ENCODE assay signal across 23 mouse cellular contexts in the genomic region with DNA sequence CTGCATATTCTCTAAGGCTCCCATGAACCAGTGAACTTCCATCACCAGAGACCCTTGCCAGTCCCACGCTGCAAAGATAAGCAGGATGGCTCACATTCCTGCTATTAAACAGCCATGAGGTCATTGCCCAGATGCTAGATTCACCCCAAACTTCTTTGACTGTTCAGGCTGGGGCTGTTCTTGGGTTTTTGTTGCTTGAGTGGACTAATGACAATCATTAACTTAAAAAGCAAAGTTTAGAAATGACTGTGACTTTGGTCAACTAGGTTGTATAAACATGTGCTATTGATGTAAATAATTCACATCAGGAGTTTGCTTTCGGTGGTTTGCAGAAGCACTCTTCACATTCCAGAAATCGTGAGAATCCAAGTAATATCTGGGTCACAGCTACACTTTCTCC. TPM values are rescaled to one million over a fixed set of nuclear protein-coding genes. Genes with fewer than 3 reads are reported as not detected.
DNase-seq lines count a peak whose midpoint lies in the region; ATAC-seq and TF ChIP-seq lines count a peak whose summit lies in the region.
"Had no signal": no experiment of that assay in that cellular context is flagged by ENCODE, and none has a peak within 500 bp of the region (broad histone marks: within the 10 kb centered on the region; RNA-seq: fewer than 3 reads in every experiment).

No protein-coding gene starts in this region.

- H3K9ac ChIP-seq in intestine, embryonic 16.5 days (ENCODE audit: low read depth, low read length), result no peak overlapping the region
- no peak overlapping the region for H3K9ac ChIP-seq in intestine, postnatal 0 days (ENCODE audit: low read depth, low read length)
- H3K9ac ChIP-seq in kidney, embryonic 14.5 days (ENCODE audit: low read depth, low read length), result no peak overlapping the region
- H3K9ac ChIP-seq: hindbrain, embryonic 15.5 days; limb, embryonic 13.5 days had no signal

- peaks cover 7% of the 10 kb centered on the region for H3K4me1 ChIP-seq in intestine, embryonic 16.5 days (ENCODE audit: control insufficient read depth, insufficient read depth, low read length)
- 0 out of 2 replicates have a peak, but pooled peaks cover 4% of the 10 kb centered on the region for H3K4me1 ChIP-seq in intestine, postnatal 0 days (replicated peaks; ENCODE audit: control insufficient read depth, insufficient read depth, low read length)
- 0 out of 2 replicates have a peak, but pooled peaks cover 3% of the 10 kb centered on the region for H3K4me1 ChIP-seq in kidney, embryonic 14.5 days (ENCODE audit: control insufficient read depth, insufficient read depth, low read length)
- H3K4me1 ChIP-seq in cortical plate, adult 2 months (ENCODE audit: control insufficient read depth, insufficient read depth, low read length), result peaks cover 8% of the 10 kb centered on the region

- no peak for ATAC-seq in intestine, embryonic 16.5 days
- ATAC-seq in intestine, postnatal 0 days, result no peak
- no peak for ATAC-seq in kidney, embryonic 14.5 days (ENCODE audit: low FRiP score, low TSS enrichment)
- ATAC-seq: forebrain, embryonic 14.5 days had no signal

- no peak for TF ChIP-seq CTCF in intestine, postnatal 0 days (IDR thresholded peaks at IDR 0.05; ENCODE audit: low read depth)
- TF ChIP-seq CTCF in cortical plate, adult 2 months (IDR thresholded peaks at IDR 0.05; ENCODE audit: extremely low read depth, insufficient read depth, low read length), result no peak

- no peak for TF ChIP-seq POLR2A in cortical plate, adult 2 months (IDR thresholded peaks at IDR 0.05; ENCODE audit: extremely low read depth, insufficient read depth, low read length)

- peak; percentile 20 for DNase-seq in kidney, postnatal 14 days
- peak; percentile 54 for DNase-seq in Muller cell, postnatal 12 days (ENCODE audit: inconsistent ontology term)
- DNase-seq in cerebellum, postnatal 36 days, result no peak
- DNase-seq: adrenal gland, postnatal 14 days; B cell, adult 2 months; cerebellum, adult 2 months; cerebellum, postnatal 25 days; gastrocnemius, adult 2 months; heart, postnatal 36 days; layer of hippocampus, postnatal 36 days; lung, adult 18-20 months; lung, postnatal 14 days had no signal

- no peak overlapping the region for H3K4me2 ChIP-seq in intestine, embryonic 16.5 days (ENCODE audit: low read depth, low read length)
- no peak overlapping the region for H3K4me2 ChIP-seq in intestine, postnatal 0 days (replicated peaks; ENCODE audit: low read depth)
- H3K4me2 ChIP-seq in kidney, embryonic 14.5 days (replicated peaks; ENCODE audit: low read depth, low read length), result no peak overlapping the region
- H3K4me2 ChIP-seq: heart, embryonic 11.5 days; hindbrain, embryonic 15.5 days; limb, embryonic 13.5 days; midbrain, embryonic 11.5 days had no signal

- H3K9me3 ChIP-seq in intestine, embryonic 16.5 days (ENCODE audit: control insufficient read depth, low read length), result no peaks in the 10 kb centered on the region
- H3K9me3 ChIP-seq in intestine, postnatal 0 days (ENCODE audit: control insufficient read depth), result no peaks in the 10 kb centered on the region
- H3K9me3 ChIP-seq in kidney, embryonic 14.5 days (ENCODE audit: control insufficient read depth, low read length), result no peaks in the 10 kb centered on the region
- H3K9me3 ChIP-seq: G1E; hindbrain, embryonic 15.5 days; limb, embryonic 13.5 days had no signal

- no peaks in the 10 kb centered on the region for H3K36me3 ChIP-seq in intestine, embryonic 16.5 days (ENCODE audit: control insufficient read depth, insufficient read depth, low read length)
- H3K36me3 ChIP-seq in intestine, postnatal 0 days (ENCODE audit: control insufficient read depth, insufficient read depth), result no peaks in the 10 kb centered on the region
- no peaks in the 10 kb centered on the region for H3K36me3 ChIP-seq in kidney, embryonic 14.5 days (ENCODE audit: control insufficient read depth, insufficient read depth, low read length)
- H3K36me3 ChIP-seq: G1E; hindbrain, embryonic 15.5 days; limb, embryonic 13.5 days had no signal

- no peak overlapping the region for H3K4me3 ChIP-seq in intestine, embryonic 16.5 days (ENCODE audit: low read length)
- no peak overlapping the region for H3K4me3 ChIP-seq in intestine, postnatal 0 days (ENCODE audit: low read depth, low read length)
- H3K4me3 ChIP-seq in kidney, embryonic 14.5 days (ENCODE audit: low read length), result no peak overlapping the region
- no peak overlapping the region for H3K4me3 ChIP-seq in cortical plate, adult 2 months (ENCODE audit: insufficient read depth, low read length)
- H3K4me3 ChIP-seq: gastrocnemius, adult 2 months; hindbrain, embryonic 15.5 days; limb, embryonic 13.5 days had no signal

- H3K27me3 ChIP-seq in intestine, embryonic 16.5 days (replicated peaks; ENCODE audit: control insufficient read depth, insufficient read depth, low read length), result no peaks in the 10 kb centered on the region
- no peaks in the 10 kb centered on the region for H3K27me3 ChIP-seq in intestine, postnatal 0 days (replicated peaks; ENCODE audit: control insufficient read depth, insufficient read depth, low read length)
- no peaks in the 10 kb centered on the region for H3K27me3 ChIP-seq in kidney, embryonic 14.5 days (ENCODE audit: control insufficient read depth, insufficient read depth, low read length)
- H3K27me3 ChIP-seq: CH12.LX; hindbrain, embryonic 15.5 days; limb, embryonic 13.5 days had no signal

- 0 out of 2 replicates have a peak overlapping the region, but pooled peaks have one; percentile 45 for H3K27ac ChIP-seq in intestine, embryonic 16.5 days (ENCODE audit: low read length)
- H3K27ac ChIP-seq in intestine, postnatal 0 days (ENCODE audit: low read depth, low read length), result no peak overlapping the region
- H3K27ac ChIP-seq in kidney, embryonic 14.5 days (ENCODE audit: low read depth, low read length), result no peak overlapping the region; the same call in 1 of the 2 replicates
- H3K27ac ChIP-seq in cortical plate, adult 2 months (ENCODE audit: insufficient read depth, low read length), result peak overlapping the region; percentile 65; the same call in 1 of the 2 replicates
- H3K27ac ChIP-seq: gastrocnemius, adult 2 months; hindbrain, embryonic 15.5 days; limb, embryonic 13.5 days had no signal

- 19% methylated on average over 3 of the region's 3 CpGs for WGBS in intestine, embryonic 16.5 days
- 14% methylated on average over 3 of the region's 3 CpGs for WGBS in intestine, postnatal 0 days
- WGBS in kidney, embryonic 14.5 days, result 47% methylated on average over 3 of the region's 3 CpGs

RNA-seq across cellular contexts. Expression of gene Sept7, which starts 36.8 kb away (rescaled TPM):
- polyA plus RNA-seq in intestine, embryonic 16.5 days (2015; fragmentation: Nextera tagmentation; extraction: Ambion mirVana), result 197 and 208 TPM in 2 replicates
- polyA plus RNA-seq in intestine, postnatal 0 days (2015; fragmentation: Nextera tagmentation; extraction: Ambion mirVana), result 147 and 151 TPM in 2 replicates
- polyA plus RNA-seq in kidney, embryonic 14.5 days (2014; fragmentation: Nextera tagmentation; extraction: Ambion mirVana), result 318 and 331 TPM in 2 replicates
- polyA plus RNA-seq in cortical plate, adult 2 months (2012; rRNA removed), result 312 and 335 TPM in 2 replicates

Comparison
In these comparisons a context has a peak if more than half of its experiments do, and no peak if none do; other contexts are left out.
1. H3K27ac ChIP-seq: peak in intestine, embryonic 16.5 days (single experiment) and cortical plate, adult 2 months (single experiment); none in intestine, postnatal 0 days (single experiment) and kidney, embryonic 14.5 days (single experiment).
2. DNase-seq: peak in kidney, postnatal 14 days (single experiment) and Muller cell, postnatal 12 days (single experiment); none in cerebellum, postnatal 36 days (0 of 2).